Mouse (Mus musculus): ENCODE results near the gene Slc35e2.
"Not testable (repeated sequence)": the region's sequence is repeated elsewhere in the genome, so short reads cannot be mapped to it uniquely, and the experiment has no call there.

Gene Slc35e2

DNA sequence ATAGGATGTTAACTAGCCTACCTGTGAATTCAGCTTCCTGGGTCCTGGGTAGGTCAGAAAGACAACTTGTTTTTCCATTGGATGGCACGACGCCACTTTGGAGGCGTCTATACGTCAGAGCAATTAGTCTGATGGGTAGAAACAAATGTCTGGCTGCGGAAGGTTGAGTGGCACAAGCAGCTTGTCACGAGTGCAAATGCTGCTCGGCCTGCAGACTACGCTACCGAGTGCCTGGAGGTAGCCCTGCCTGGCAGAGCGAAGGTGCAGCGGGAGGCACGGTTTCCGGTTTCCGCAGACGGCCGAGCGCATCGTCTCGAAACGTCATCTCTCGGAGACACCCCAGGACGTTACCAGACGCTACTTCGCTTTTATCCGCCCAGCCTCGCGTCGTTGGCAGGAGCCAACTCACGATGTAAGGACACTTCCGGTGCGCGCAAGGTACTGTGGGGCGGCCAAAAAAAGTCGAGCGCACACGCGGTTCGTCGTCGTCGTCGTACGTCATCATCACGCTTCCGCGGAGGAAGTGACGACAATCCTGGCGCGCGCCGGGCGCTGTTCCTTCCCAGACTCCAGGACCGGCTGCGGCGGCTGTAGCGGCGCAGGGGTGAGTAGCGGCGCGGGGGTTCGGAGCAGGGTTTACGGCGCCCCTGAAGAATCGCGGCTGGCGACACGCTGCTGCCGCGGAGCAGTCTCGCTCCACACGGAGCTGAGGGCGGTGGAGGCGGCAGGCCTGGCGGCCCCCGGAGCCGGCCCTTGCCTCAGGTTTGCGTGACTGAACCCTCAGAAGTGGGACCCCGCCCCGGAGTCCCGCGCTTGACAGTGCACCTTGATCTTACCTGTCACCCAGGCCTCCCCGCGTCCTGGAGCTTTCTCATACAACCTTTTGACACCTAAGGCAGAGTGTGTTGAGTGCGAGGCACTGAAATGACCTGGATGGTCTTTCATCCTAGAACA lies 23.4 kb downstream of the Slc35e2 start, which contains the start of gene Cdk11b:
Gene Cdk11b, plus strand, starts transcription at position 517 of the 954 bp plus-strand sequence.
- peak; percentile 87 for DNase-seq (ENCODE audit: extremely low read depth, low read depth, low spot score)

DNA sequence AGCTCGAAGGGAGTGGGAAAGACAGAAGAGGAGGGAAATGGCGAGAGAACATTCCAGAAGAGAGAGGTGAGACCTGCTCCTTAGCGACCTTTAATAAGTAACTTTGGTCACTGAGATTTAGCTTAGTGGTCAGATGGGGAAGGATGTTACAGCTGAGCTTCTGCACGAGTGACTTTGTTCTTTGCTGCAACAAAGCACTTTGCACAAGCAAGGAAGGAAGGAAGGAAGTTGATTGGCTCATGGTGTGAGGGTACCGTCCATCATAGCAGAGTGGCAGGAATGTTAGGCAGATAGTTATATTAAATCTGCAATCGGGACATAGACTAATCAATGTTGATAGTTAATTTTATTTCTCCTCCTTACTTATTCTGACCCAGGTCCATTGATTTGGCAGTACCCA lies 29.1 kb downstream of the Slc35e2 start:
- no peak for DNase-seq (ENCODE audit: extremely low read depth, low read depth, low spot score)

DNA sequence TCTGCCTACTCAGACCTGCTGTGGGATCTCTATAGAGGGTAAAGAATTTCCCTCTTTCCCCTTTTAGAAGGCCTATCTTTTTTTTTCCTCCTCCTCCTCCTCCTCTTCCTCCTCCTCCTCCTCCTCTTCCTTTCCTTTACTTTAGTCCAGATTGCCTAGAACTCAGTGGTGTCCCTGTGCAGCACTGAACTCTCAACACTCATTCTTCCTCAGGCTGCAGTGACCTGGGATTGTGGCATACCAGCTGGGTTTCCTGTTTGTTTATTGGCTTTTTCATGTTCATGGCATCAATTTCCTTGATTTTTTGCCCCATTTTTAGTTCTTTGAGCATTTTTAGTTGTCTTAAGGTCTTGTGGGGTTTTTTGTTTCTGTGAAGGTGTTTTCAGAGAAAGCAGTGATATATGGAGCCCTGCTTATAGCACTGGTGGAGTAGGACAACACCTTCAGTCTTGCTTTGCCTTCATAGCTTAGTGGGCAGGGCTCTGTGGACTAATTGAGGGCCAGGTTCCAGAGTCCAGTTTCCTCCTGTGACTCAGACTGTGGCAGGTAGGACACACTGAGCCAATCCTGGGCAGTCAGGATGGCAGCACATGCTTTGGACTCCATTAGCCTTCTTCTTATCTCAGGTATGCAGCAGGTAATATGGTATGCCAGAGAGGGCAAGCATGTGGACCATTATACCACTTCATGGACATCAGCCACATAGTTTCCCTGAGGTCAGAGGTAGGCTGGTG lies 34.7 kb downstream of the Slc35e2 start:
- no peak for DNase-seq (ENCODE audit: extremely low read depth, low read depth, low spot score)

DNA sequence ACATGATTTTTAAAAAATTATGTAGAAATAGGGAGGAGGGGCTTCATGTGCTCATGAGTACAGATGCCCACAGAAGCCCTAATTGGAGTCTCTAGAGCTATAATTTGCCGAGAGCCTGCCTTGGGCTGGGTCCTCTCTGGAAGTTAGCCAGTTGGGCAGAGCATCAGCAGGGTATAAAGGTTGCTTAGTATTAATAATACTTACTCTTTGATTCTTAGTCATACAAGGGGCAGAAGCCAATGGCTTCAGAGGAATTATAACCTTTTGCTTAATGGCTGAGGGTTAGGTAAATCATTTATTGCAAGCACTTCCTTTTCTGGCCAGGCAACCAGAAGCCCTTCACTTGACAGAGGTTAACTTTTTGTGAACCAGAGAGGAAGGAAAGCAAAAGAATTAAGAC lies 42.3 kb downstream of the Slc35e2 start:
- DNase-seq (ENCODE audit: extremely low read depth, low read depth, low spot score), result no peak

DNA sequence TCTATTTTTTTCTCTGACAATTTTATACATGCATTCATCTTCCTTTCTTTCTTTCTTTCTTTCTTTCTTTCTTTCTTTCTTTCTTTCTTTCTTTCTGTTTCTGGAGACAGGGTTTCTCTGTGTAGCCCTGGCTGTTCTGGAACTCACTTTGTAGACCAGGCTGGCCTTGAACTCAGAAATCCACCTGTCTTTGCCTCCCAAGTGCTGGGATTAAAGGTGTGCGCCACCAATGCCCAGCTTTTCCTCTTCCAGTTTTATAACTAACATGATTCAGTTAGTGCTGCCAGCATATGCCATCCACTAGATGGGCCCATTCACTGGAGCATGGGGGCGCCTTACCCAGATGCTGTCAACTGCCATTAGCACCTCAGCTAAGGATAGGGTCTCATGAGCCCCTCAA lies 44.1 kb downstream of the Slc35e2 start, which contains the start of gene Gm10563:
Gene Gm10563, minus strand, starts transcription at position 101 of the 400 bp plus-strand sequence.
- not testable (repeated sequence) for DNase-seq (ENCODE audit: extremely low read depth, low read depth, low spot score)

DNA sequence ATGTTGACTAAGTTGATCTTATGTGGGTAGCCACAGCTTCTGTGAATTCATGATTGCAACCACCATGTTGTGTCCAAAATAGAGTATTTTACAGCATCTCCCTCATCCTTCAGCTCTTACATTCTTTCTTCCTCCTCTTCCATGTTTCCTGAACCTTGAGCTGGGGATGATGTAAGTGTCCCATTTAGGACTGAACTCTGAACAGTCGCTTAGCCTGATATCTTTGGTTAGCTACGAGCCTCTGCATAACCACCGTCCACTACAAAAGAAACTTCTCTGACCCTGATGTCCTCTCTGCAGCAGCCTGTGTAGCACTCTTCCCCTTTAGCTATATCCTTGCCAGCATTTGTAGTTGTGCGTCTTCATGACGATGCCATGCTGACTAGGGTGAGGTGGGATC lies 44.5 kb downstream of the Slc35e2 start:
- DNase-seq (ENCODE audit: extremely low read depth, low read depth, low spot score), result no peak

GRCm38 (mm10) chr4:155649355-155649754 lies 48.1 kb downstream of the Slc35e2 start:
- no peak for DNase-seq (ENCODE audit: extremely low read depth, low read depth, low spot score)

DNA sequence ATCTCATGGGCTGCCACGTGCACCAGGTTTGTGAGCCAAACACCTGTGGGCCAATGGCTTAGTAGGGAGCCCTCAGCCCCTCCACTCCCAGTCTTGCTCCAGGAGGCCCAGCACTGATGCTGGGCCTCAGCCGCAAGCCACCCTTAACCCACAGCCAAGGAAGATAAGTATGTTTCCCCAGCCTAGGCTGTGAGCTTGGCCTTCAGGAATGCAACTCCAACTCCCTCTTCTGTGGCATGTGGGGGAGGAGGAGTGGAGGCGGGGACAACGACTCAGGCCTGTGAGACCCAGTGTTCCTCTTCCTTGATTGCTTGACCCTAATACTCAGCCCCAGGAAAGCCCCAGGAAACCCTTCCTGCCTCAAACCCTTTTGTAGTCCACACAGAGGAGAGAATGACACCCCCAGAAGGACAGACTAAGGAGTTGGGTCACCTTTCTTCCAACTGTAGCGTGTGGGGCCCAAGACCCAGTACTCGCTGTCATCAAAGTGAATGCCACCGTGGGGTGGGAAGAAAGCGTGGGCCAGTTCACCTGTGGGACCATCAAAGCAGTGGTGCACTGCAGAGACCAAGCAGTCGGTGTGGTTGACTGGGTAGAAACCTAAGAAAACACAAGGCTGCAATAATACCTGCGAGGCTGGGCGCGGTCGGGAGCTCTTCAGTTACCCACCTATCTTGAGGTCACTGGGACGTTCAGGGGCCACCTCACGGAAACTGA lies 50.5 kb downstream of the Slc35e2 start:
- no peak for DNase-seq (ENCODE audit: extremely low read depth, low read depth, low spot score)

- DNase-seq (ENCODE audit: extremely low read depth, low read depth, low spot score), result no peak
Observed at GRCm38 (mm10) chr4:155652283-155653085, 51.3 kb downstream of the Slc35e2 start.

GRCm38 (mm10) chr4:155653086-155653450 lies 51.9 kb downstream of the Slc35e2 start, which contains the start of gene Mmp23:
Gene Mmp23, minus strand, starts transcription at chr4:155653384.
- no peak for DNase-seq (ENCODE audit: extremely low read depth, low read depth, low spot score)

- no peak for DNase-seq (ENCODE audit: extremely low read depth, low read depth, low spot score)
Observed at GRCm38 (mm10) chr4:155653451-155654182, 52.4 kb downstream of the Slc35e2 start.

DNA sequence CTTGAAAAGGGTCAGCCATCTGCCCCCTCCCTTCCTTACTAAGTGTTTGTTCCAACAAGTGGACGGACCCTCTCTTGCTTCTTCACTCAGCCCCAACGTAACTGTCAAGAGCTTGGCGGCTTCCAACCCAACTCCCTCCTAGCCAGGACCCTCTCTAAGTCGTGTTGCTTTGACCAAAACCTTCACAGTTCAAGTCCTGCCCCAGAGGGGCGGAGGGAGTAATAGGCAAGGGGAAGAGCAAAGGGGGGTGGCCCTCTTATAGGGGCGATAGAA lies 52.9 kb downstream of the Slc35e2 start:
- no peak for DNase-seq (ENCODE audit: extremely low read depth, low read depth, low spot score)

DNA sequence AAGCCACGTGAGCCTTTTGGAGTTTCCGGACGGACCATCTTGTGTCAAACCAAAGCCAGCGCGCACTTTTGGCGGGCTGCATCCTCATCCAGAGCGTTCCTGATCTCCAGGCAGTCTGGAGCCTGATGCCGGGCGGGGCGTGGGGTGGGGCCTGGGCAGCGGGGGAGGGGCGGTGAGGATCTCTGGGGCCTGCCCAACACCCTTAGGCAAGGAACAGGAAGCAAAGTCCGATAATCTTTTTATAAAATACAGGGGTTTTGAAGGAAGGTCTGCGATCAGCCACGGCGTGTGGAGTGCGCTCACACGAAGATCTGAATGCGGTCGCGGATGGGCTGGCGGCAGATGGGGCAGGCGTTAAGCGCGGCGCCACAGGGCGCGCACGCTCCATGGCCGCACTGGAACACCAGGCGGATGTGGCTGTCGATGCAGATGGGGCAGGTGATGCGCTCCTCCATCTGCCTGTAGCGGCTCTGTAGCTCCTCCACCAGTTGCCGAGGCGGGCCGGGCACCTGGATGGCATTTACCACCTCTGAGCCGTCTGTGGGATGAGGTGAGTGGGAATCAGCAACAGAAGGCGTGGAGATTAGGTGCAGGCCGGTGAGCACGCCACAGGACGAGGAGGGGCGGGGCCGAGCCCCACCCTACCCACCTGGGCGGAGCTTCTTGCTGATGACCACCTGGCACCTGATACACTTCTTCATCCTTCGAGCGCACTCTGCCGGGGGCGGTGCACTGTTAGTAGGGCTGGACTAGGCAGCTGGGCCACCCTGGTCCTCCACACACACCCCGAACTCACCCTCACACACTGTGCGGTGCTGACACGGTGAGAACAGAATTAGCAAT lies 53.5 kb downstream of the Slc35e2 start:
- DNase-seq (ENCODE audit: extremely low read depth, low read depth, low spot score), result no peak

- DNase-seq (ENCODE audit: extremely low read depth, low read depth, low spot score), result no peak
Observed at GRCm38 (mm10) chr4:155656214-155656751, 55.1 kb downstream of the Slc35e2 start.

DNA sequence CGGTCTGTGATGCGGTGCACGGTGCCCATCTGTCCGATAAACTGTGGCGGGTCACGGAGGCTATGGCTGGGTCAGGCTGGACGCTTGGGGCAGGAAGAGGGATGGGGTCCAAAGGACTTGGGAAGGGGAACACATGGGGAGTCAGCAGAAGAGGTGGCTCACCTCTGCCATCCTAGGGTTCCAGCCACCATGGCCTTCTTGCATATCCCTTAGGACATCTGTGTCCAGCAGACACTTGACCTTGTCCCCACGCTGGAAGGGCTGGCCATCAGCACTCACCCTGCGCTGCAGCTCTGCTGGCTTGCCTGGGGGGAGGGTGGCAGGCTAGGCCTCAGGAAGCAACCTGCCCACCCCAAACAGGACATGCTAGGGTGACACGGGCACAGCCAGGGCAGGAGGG lies 57.7 kb downstream of the Slc35e2 start:
- no peak for DNase-seq (ENCODE audit: extremely low read depth, low read depth, low spot score)

GRCm38 (mm10) chr4:155660641-155661040 lies 59.4 kb downstream of the Slc35e2 start:
- no peak for DNase-seq (ENCODE audit: extremely low read depth, low read depth, low spot score)

DNA sequence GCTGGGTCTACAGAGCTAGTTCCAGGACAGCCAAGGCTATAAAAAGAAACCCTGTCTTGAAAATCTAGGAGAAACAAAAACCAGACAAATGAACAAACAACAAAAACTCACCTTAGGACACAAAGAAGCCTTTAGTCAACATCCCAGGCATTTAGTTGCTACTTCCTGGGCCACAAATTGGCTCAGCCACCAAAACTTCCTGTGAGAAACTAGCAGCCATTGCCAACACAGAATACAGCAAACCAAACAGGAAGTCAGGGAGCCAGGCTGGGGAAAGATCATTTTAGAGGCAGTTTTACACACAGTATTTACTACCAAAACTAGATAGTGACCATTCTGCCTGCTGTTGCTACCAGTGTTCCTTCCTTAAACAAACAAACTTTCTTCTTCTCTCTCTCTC lies 65.7 kb downstream of the Slc35e2 start:
- no peak for DNase-seq (ENCODE audit: extremely low read depth, low read depth, low spot score)

DNA sequence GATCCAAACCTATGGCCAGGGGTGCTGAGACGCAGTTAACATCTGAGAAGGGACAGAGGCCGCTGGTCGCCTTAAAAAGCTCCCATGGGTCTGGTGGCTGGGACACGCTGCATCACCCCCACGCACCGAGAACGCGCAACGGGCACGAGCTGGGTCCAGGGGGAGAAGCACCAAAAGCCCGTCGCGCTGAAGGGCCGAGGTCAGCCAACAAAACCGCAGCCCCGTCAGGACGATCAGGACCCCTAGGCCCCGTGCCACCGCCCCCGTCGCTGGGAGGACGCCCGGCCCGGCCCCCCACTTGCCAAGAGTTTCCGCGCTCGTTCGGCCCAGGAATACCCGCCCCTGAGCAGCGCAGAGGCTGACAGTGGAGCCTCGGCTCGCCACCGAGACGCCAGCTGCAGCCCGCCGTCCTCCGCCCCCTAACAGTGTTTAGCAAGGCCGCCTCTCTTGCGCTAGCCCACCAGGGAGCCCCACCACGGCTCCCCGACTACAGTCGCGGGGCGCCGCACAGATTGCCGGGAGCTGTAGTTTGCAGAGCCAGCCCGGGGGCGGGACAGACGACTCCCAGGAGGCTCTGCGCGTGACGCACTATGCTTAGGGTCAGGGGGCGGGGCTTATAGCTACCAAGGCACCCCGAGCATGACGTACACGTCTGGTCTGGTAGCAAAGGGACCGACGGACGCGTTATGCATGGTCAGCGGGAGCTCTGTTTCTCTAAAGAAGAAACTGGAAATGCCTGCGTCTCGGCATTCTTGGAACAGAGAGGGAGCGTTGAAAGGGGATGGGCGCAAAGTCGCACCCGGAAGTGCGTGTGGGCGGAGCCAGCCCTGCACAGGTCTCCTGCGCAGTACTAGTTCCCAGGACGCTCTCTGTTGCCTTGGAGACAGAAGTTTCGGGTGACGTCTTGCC lies 67.7 kb downstream of the Slc35e2 start, which contains the start of gene Mib2:
Gene Mib2, minus strand, starts transcription at position 510 of the 909 bp plus-strand sequence.
- peak; percentile 47 for DNase-seq (ENCODE audit: extremely low read depth, low read depth, low spot score)

Data from fat pad, adult 2 months (tissue).